Mouse (Mus musculus): ENCODE results near the gene Csad. TPM values are rescaled to one million over a fixed set of nuclear protein-coding genes. Genes with fewer than 3 reads are reported as not detected.
A peak's percentile ranks its signal among the peaks of the same experiment; 100 is the strongest.

Gene Csad
- polyA plus RNA-seq (2015; fragmentation: Nextera tagmentation; extraction: Ambion mirVana), result 38.3 and 43.7 TPM in 2 replicates

DNA sequence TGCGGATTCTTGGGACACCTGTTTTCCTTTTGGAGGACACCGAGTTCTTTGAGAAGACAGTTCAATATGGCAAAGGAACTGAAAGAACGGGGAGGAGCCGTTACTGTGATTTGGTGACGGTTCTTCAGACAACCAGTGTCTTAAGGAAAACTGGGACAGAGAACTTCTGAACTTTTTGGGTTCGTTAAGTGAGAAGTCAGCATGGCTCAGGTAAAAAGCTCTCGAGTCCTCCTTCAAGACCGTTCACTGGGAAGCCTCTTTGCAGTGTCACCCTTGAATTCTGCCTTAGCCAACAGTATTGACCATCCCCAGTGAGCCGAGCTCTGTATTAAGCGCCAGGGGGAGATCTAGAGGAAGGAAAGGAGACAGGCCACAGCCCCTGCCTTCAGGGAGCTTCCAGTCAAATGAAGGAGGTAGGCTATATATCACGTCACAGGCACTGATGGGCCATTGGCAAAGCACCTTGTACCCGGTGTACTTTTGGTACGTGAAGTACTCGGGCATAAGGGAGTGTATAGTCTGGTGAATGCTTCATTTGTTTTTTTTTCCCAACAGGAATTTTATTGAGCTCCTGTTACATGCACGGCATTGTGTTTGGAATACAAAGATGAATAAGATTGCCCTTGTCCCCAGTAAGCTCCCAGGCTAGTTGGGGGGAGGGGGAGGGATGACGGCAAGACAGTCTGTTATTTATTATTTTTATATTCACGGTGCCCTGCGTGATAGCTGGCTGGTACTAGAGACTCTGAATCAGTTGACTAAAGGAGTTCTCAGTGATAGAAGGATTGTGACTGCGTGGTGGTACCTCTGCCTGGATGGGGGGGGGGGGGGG is at the start of gene Csad:
Gene Csad, minus strand, starts transcription at position 51 of the 832 bp plus-strand sequence.
- no peaks in the 10 kb centered on the region for H3K27me3 ChIP-seq (ENCODE audit: control insufficient read depth, insufficient read depth, low read length)
- peak within 1 kb of the TSS; percentile 77 for H3K4me2 ChIP-seq (ENCODE audit: low read depth, low read length)
- peak within 1 kb of the TSS; percentile 78 for H3K4me3 ChIP-seq (ENCODE audit: low read length)
- H3K27ac ChIP-seq (ENCODE audit: low read length), result peak within 1 kb of the TSS; percentile 99
- H3K36me3 ChIP-seq (ENCODE audit: control insufficient read depth, insufficient read depth), result peaks cover 34% of the 10 kb centered on the region
- WGBS, result 59% methylated on average over 19 of the region's 19 CpGs
- peak within 1 kb of the TSS; percentile 94 for H3K9ac ChIP-seq (ENCODE audit: low read length)
- H3K4me1 ChIP-seq (ENCODE audit: control insufficient read depth, insufficient read depth, low read length), result peaks cover 30% of the 10 kb centered on the region
- no peak for ATAC-seq (replicated peaks; ENCODE audit: extremely low read depth, insufficient read depth, low FRiP score)
- no peaks in the 10 kb centered on the region for H3K9me3 ChIP-seq (replicated peaks; ENCODE audit: control insufficient read depth, low read length)

- no peaks in the 10 kb centered on the region for H3K9me3 ChIP-seq (replicated peaks; ENCODE audit: control insufficient read depth, low read length)
- no peaks in the 10 kb centered on the region for H3K36me3 ChIP-seq (ENCODE audit: control insufficient read depth, insufficient read depth)
- no peak overlapping the region for H3K4me3 ChIP-seq (ENCODE audit: low read length)
- H3K27ac ChIP-seq (ENCODE audit: low read length), result no peak overlapping the region
- 69% methylated on average over 5 of the region's 5 CpGs for WGBS
- ATAC-seq (replicated peaks; ENCODE audit: extremely low read depth, insufficient read depth, low FRiP score), result no peak
- H3K4me1 ChIP-seq (ENCODE audit: control insufficient read depth, insufficient read depth, low read length), result peaks cover 18% of the 10 kb centered on the region
- peaks cover 37% of the 10 kb centered on the region for H3K27me3 ChIP-seq (ENCODE audit: control insufficient read depth, insufficient read depth, low read length)
- H3K4me2 ChIP-seq (ENCODE audit: low read depth, low read length), result no peak overlapping the region
- H3K9ac ChIP-seq (ENCODE audit: low read length), result no peak overlapping the region
Observed at GRCm38 (mm10) chr15:102250521-102250920, 46.0 kb upstream of the Csad start.

DNA sequence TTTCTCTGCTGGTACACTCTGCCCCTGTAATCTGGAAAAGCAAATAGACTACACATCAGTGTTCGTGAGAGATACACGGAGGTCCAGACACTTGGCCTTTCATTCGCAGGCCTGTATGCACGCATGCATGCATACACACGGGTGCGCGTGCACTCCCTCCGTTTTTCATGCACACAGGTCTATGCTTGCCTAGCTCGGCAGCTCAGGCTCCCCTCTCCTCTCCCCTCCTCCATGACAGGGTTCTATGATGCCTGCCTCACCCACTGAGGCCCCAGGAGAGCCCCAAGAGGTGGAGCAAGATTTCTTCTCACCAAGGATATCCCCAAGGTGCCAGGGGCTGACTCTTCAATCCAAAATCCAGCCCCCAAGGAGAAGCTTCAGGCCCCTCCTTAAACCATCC is 45.4 kb upstream of the Csad start:
- Histone ChIP-seq H3K27ac (ENCODE audit: low read length) (peak overlapping the region; percentile 40), H3K4me1 (ENCODE audit: control insufficient read depth, insufficient read depth, low read length) (peaks cover 19% of the 10 kb centered on the region), H3K4me2 (ENCODE audit: low read depth, low read length) (peak overlapping the region; percentile 93; the same call in 1 of the 2 replicates), H3K27me3 (ENCODE audit: control insufficient read depth, insufficient read depth, low read length) (peaks cover 31% of the 10 kb centered on the region), H3K9ac (ENCODE audit: low read length) (peak overlapping the region; percentile 1; the same call in 1 of the 2 replicates), H3K4me3 (ENCODE audit: low read length) (no peak overlapping the region), H3K9me3 (replicated peaks; ENCODE audit: control insufficient read depth, low read length) (no peaks in the 10 kb centered on the region), H3K36me3 (ENCODE audit: control insufficient read depth, insufficient read depth) (no peaks in the 10 kb centered on the region)
- no peak for ATAC-seq (replicated peaks; ENCODE audit: extremely low read depth, insufficient read depth, low FRiP score)
- 54% methylated on average over 9 of the region's 9 CpGs for WGBS

DNA sequence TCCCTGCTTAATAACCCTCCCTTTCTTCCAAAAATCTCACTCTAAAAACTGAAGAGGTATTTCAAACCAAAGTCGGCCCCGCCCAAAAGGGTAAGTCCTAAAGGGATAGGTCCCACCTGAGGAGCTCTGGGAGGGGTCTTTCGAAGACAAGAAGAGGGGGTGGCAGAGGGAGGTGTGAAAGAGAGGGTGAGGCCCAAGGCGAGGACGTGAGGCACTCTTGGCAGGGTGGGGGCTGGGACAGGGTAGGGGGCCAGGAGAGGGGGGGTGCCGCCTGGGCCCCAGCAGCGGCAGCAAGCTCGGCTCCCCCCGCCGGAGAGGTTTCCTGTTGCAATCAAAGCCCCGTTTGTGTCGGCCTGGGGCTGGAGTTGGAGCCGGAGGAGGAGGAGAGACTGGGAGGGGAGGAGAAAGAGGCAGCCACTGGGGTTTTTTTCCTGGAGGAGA is 44.7 kb upstream of the Csad start:
- peaks cover 24% of the 10 kb centered on the region for H3K4me1 ChIP-seq (ENCODE audit: control insufficient read depth, insufficient read depth, low read length)
- peak overlapping the region; percentile 23; the same call in 1 of the 2 replicates for H3K4me3 ChIP-seq (ENCODE audit: low read length)
- H3K36me3 ChIP-seq (ENCODE audit: control insufficient read depth, insufficient read depth), result no peaks in the 10 kb centered on the region
- H3K9me3 ChIP-seq (replicated peaks; ENCODE audit: control insufficient read depth, low read length), result no peaks in the 10 kb centered on the region
- H3K9ac ChIP-seq (ENCODE audit: low read length), result peak overlapping the region; percentile 62
- peak overlapping the region; percentile 40 for H3K27ac ChIP-seq (ENCODE audit: low read length)
- WGBS, result 8% methylated on average over 13 of the region's 13 CpGs
- peaks cover 30% of the 10 kb centered on the region for H3K27me3 ChIP-seq (ENCODE audit: control insufficient read depth, insufficient read depth, low read length)
- ATAC-seq (replicated peaks; ENCODE audit: extremely low read depth, insufficient read depth, low FRiP score), result no peak
- H3K4me2 ChIP-seq (ENCODE audit: low read depth, low read length), result peak overlapping the region; percentile 93

DNA sequence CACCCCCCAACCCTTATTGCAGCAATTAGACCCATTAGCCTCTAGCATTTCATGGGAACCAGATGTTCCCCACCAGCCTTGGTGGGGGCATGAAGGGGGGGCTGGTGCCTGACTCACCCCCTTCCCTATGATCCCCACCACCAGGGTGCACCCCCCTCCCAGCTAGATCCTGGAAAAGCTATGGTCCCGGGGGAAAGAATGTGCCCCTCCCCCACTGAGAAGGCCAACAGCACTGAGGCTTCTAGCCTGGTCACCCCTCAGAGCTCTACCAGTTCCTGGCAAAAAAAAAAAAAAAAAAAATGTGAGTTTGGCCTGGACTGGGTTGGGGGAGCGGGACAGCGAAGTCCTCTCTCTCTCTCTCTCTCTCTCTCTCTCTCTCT is 44.3 kb upstream of the Csad start:
- Histone ChIP-seq H3K9ac (ENCODE audit: low read length) (no peak overlapping the region), H3K4me1 (ENCODE audit: control insufficient read depth, insufficient read depth, low read length) (peaks cover 25% of the 10 kb centered on the region)
- 3% methylated on average over 3 of the region's 3 CpGs for WGBS

DNA sequence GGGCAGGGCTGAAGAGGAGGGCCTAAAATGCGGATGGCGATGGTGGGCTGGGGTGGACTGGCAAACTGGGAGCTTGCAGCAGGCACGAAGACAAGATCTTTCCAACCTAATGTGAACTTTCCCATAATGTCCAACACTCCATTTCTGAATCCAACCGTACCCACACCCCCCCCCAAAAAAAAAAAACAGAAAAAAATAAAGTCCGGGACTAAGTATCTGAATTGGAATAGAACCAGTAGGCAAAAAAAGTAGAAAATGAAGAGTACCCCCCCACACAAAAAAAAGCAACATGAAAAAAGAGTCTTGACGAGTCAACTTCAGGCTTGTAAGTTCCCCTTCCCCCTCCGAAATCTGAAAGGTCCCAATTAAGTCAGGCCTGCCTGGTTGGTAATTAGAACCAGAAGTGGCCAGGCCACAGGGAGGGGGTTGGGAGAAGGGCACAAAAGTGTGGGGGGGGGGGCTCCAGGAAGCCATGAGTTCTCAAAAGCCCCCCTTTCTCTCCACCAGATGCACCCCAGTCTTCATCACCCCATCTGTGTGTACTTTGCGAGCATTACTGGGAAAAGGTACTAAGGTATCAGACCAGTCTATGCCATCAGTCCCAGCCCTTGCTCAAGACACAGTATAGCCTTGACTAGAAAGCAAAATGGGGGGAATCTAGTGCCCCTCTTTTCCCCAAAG is 43.7 kb upstream of the Csad start:
- 14% methylated on average over 8 of the region's 8 CpGs for WGBS
- no peaks in the 10 kb centered on the region for H3K9me3 ChIP-seq (replicated peaks; ENCODE audit: control insufficient read depth, low read length)
- H3K27me3 ChIP-seq (ENCODE audit: control insufficient read depth, insufficient read depth, low read length), result peaks cover 26% of the 10 kb centered on the region
- no peaks in the 10 kb centered on the region for H3K36me3 ChIP-seq (ENCODE audit: control insufficient read depth, insufficient read depth)
- peak overlapping the region; percentile 93 for H3K4me2 ChIP-seq (ENCODE audit: low read depth, low read length)
- H3K9ac ChIP-seq (ENCODE audit: low read length), result peak overlapping the region; percentile 74
- H3K4me1 ChIP-seq (ENCODE audit: control insufficient read depth, insufficient read depth, low read length), result peaks cover 30% of the 10 kb centered on the region
- ATAC-seq (replicated peaks; ENCODE audit: extremely low read depth, insufficient read depth, low FRiP score), result no peak
- H3K27ac ChIP-seq (ENCODE audit: low read length), result peak overlapping the region; percentile 94
- H3K4me3 ChIP-seq (ENCODE audit: low read length), result peak overlapping the region; percentile 60

More for the DNA sequence above, 44.3 kb upstream of the Csad start:
- Histone ChIP-seq H3K9me3 (replicated peaks; ENCODE audit: control insufficient read depth, low read length) (no peaks in the 10 kb centered on the region), H3K36me3 (ENCODE audit: control insufficient read depth, insufficient read depth) (no peaks in the 10 kb centered on the region), H3K4me3 (ENCODE audit: low read length) (no peak overlapping the region), H3K27ac (ENCODE audit: low read length) (peak overlapping the region; percentile 94), H3K4me2 (ENCODE audit: low read depth, low read length) (peak overlapping the region; percentile 93), H3K27me3 (ENCODE audit: control insufficient read depth, insufficient read depth, low read length) (peaks cover 25% of the 10 kb centered on the region)
- no peak for ATAC-seq (replicated peaks; ENCODE audit: extremely low read depth, insufficient read depth, low FRiP score)

DNA sequence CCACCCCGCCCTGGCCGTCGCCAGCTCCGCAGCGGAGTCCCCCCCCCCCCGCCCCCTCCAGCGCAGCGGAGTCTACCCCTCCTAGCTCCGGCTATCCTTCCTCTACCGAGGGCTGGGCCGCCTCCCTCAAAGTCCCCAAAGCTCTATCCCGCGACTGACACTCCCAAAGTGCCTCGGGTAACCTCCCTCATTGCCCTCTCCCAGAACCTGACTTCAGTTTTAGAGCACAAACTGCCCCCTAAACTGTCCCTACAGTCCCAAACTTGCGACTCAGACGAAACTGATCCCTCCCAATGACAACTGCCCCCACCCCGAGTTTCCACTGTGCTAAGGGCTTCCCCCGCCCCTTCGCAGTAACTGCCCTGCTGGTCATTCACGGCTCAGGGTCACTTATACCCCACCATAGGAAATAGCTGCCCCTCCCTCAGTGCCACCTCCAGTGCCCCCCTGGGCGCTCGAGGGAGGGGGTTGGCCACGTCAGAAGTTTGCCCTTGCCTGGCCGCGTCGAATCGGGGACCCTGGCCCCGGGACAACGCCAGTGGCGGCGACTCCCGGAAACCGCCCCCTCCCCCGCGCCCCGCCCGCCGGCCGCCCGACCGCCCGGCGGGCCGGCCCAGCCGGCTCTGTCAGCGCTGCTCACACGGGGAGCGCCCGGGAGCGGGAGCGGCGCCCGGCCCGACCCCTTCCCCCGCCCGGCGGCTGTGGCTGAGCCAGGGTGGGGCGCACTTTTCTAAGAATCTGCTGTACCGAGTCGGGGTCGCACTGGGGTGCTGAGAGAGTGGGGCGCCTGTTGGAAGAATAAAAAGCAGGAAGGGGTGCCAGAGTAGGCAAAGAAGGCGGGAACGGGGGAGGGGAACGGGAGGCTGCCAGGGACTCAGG is 43.0 kb upstream of the Csad start:
- peaks cover 25% of the 10 kb centered on the region for H3K27me3 ChIP-seq (ENCODE audit: control insufficient read depth, insufficient read depth, low read length)

GRCm38 (mm10) chr15:102246866-102247251 is 42.3 kb upstream of the Csad start:
- Histone ChIP-seq H3K9ac (ENCODE audit: low read length) (peak overlapping the region; percentile 74), H3K4me3 (ENCODE audit: low read length) (peak overlapping the region; percentile 60), H3K9me3 (replicated peaks; ENCODE audit: control insufficient read depth, low read length) (no peaks in the 10 kb centered on the region), H3K4me1 (ENCODE audit: control insufficient read depth, insufficient read depth, low read length) (peaks cover 32% of the 10 kb centered on the region), H3K27me3 (ENCODE audit: control insufficient read depth, insufficient read depth, low read length) (peaks cover 23% of the 10 kb centered on the region), H3K4me2 (ENCODE audit: low read depth, low read length) (peak overlapping the region; percentile 93), H3K27ac (ENCODE audit: low read length) (peak overlapping the region; percentile 94), H3K36me3 (ENCODE audit: control insufficient read depth, insufficient read depth) (no peaks in the 10 kb centered on the region)
- WGBS, result under 1% methylated on average over 32 of the region's 35 CpGs
- peak; percentile 74 for ATAC-seq (replicated peaks; ENCODE audit: extremely low read depth, insufficient read depth, low FRiP score)

More for the DNA sequence above, 43.0 kb upstream of the Csad start:
- H3K36me3 ChIP-seq (ENCODE audit: control insufficient read depth, insufficient read depth), result no peaks in the 10 kb centered on the region
- H3K9me3 ChIP-seq (replicated peaks; ENCODE audit: control insufficient read depth, low read length), result no peaks in the 10 kb centered on the region
- H3K4me1 ChIP-seq (ENCODE audit: control insufficient read depth, insufficient read depth, low read length), result peaks cover 32% of the 10 kb centered on the region
- peak overlapping the region; percentile 93 for H3K4me2 ChIP-seq (ENCODE audit: low read depth, low read length)
- under 1% methylated on average over 61 of the region's 65 CpGs for WGBS
- peak overlapping the region; percentile 94 for H3K27ac ChIP-seq (ENCODE audit: low read length)
- H3K4me3 ChIP-seq (ENCODE audit: low read length), result peak overlapping the region; percentile 60
- H3K9ac ChIP-seq (ENCODE audit: low read length), result peak overlapping the region; percentile 74
- ATAC-seq (replicated peaks; ENCODE audit: extremely low read depth, insufficient read depth, low FRiP score), result peak; percentile 63

Measured in heart, embryonic 16.5 days (tissue).